Mouse (Mus musculus): ENCODE results near the gene Ifrd1. TPM values are rescaled to one million over a fixed set of nuclear protein-coding genes. Genes with fewer than 3 reads are reported as not detected.

Gene Ifrd1
- 1,607 TPM for polyA plus RNA-seq (2017; shearing (Covaris generic))

GRCm38 (mm10) chr12:40248454-40249180 lies at the start of gene Ifrd1:
TSS of gene Ifrd1 (minus strand) at chr12:40248504.

DNA sequence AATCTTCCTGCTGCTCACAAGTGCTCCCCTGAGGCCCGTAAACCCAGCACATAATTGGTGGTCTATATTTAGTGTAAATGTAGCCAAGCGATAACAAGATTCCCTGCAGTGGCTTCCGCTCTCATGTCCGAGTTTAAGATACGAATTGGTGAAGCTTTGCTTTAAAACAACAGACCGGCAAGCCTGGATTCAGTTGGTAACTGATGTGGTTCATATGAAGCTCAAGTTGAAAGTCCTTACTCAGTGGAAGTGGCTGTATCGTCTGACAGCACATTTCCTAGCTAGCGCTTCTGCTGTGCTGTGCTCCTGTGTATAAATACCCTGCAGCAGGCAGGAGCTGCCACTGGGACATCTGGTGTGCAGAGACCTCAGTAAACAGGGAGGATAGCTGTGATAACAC lies 49.0 kb downstream of the Ifrd1 start, which contains the start of gene Lsmem1:
Lsmem1 (minus strand) TSS at position 189 of the 400 bp plus-strand sequence.

Other genes starting within 250 kb of the Ifrd1 start
- gene Arl4a, start 210.5 kb downstream of the Ifrd1 start, polyA plus RNA-seq (2017; shearing (Covaris generic)), result 65.6 TPM
- 0.24 TPM for gene Scin, start 114.3 kb downstream of the Ifrd1 start, polyA plus RNA-seq (2017; shearing (Covaris generic))
- gene Lsmem1, start 49.0 kb downstream of the Ifrd1 start, polyA plus RNA-seq (2017; shearing (Covaris generic)), result 0.62 TPM
- gene Zfp277, start 197.4 kb upstream of the Ifrd1 start, polyA plus RNA-seq (2017; shearing (Covaris generic)), result 24.2 TPM
- 3.0 TPM for gene Dock4, start 197.4 kb upstream of the Ifrd1 start, polyA plus RNA-seq (2017; shearing (Covaris generic))

Measured in effector memory CD4-positive, alpha-beta T cell, adult 5 months (primary cell).